Mouse (Mus musculus) fibroblast of lung, adult 2 months (primary cell): Measurements from ENCODE around the gene BC052040.
A peak's percentile ranks its signal among the peaks of the same experiment; 100 is the strongest.

Source experiments
- DNase-seq: peaks from one replicate; pipeline ENCODE4 v3.0.0-alpha.2; 2011; ENCODE audit warnings: low read depth

The BC052040 gene

DNA sequence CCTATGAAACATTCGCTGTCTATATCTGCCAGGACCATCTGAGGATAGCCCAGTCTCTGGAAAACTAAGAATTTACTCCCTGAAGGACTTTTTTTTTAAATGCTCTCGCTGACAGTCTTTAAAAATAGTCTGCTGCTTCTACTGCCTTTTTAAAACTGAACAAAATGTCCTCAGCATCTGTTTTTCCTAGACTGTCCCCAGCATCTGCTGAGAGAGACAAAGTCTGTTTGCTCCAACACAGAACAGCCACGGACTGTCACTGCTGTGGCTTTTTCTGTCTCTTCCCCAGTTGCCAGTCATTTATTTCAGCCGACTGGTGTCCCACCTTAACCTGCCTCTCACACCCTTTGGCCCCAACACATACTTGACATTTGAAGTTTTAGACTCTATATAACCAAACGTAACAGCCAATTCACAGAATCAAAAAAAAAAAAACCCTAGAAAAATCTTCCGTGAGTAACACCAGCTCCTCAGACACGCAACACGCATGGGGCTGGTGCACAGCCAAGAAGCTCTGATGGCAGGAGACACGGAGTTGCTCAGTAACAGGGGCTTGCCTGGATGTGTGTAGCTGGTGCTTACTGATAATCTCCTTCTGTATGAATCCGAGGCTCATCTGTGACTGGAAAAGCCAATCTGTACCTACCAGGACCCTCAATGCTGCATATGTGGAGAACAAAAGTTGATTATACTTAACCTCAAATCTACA, 188.2 kb downstream of the BC052040 start:
- no peak for DNase-seq

DNA sequence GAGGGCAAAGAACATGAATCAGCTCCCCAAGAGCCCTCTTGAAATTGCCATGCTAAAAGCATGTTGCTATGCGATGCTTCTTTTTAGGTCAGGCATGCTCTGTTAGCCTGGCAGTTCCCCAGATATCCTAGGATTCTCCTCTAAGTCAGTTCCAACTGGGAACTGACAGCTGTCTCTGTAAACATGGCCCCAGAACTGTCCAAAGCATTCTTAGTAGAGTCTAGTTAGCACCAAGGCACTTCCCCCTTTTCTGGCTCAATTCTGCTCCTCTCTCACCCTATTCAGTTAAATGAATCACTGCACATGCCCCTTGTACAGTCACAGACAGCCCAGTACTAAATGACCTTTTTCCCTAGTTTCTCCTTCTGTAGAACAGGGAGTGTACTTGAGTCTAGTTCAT, 191.2 kb downstream of the BC052040 start:
- DNase-seq, result no peak

- DNase-seq, result peak; percentile 61
These were observed 192.8 kb downstream of the BC052040 start for GRCm38 (mm10) chr2:115774153-115774908.

DNA sequence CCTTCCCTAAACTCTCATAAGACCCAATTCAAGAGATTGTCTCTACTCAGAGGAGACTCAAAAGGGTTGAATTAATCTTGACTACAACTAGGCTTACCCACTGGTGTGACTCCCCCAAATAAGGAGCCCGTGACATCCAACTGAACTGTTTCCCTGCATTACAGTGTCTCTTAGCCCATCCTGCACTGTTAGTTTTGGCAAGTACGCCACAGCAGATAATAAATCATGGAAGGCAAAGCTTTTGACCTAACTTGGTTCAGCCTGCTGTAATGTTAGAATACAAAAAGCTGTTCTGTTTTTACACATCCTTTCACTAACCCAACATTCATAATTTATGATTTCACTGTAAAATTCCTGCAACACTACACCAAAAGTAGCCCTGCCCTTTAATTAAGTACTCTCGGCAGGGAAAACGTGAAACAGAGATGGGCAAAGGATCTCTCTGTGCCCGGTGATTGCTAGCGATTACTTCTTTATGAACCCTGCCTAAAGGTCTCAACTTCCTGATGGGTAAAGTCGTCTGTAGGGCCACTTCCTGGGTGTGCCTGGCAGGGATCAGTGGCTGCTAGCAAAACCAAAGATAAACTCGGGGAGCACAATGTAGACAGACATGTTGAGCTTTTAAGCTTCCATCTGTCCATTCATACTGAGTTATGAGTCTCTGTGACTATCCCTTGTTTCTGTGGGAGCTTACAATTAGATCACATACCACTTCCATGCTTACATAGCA, 194.1 kb downstream of the BC052040 start:
- DNase-seq, result no peak

DNA sequence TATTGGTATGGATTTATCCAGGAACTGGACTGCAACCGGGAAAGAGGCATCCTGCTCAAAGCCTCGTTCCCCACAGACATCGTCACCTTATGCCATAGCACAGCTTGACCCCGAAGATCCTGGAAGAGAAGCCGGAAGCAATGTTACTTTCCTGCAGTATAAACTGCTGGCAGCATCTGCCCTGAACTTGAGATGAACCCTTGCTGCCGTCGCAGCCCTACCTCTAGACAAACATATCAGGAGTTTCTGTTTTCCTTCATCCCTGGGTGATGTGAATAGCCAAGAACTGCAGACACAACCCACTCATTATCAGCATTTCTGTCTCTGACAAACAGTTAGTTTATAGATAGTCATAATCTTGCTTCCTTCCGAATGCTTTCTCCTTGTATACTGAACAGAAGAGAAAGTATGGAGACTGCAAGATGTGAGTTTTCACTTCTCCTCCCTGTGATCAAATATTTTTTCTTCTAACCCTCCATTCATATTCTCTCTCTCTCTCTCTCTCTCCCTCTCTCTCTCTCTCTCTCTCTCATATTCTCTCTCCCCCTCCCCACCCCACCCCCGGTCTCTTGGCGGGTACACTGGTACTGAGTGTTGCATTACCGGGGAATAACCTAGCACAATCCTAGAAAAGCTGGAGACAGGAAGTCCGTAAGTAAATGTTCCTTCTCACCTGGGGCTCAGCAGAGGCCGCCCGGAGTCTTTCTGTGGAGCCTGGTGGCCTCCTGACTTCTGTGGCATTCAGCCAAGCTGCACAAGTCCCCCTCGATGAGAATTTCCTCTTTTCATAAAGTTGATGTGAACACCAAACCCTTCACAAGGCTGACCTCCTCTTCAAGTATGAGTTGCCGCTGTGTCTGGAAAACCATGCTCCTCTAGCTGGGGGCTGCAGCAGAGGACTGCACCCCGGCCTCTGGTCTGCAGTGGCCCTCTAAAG, 195.7 kb downstream of the BC052040 start:
- no peak for DNase-seq

DNA sequence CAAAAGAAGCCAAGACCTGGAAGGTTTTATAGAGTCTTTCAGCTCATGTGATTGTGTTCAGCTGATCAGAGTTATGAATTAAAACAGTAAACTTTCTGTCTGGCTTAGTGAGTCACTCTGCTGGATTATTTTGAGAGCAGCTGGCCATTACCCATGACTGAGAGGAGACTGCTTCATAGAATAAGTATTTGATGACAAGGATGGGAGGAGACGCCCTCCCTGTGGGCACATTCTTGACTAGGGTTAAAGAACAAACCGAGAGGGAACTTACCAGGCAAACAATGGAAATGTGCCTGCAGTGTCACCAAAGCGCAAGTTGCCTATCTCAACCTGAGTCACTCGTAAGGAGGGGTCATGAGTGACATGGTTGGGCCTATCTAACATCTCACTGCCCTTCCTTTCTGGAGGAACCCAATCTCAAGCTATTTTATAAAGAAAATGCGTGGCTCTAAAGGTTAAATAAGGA, 199.1 kb downstream of the BC052040 start:
- peak; percentile 88 for DNase-seq

- no peak for DNase-seq
These were observed 204.2 kb downstream of the BC052040 start for GRCm38 (mm10) chr2:115785687-115786086.

GRCm38 (mm10) chr2:115798839-115799238, 217.3 kb downstream of the BC052040 start:
- no peak for DNase-seq

GRCm38 (mm10) chr2:115808376-115808775, 226.9 kb downstream of the BC052040 start:
- DNase-seq, result no peak

DNA sequence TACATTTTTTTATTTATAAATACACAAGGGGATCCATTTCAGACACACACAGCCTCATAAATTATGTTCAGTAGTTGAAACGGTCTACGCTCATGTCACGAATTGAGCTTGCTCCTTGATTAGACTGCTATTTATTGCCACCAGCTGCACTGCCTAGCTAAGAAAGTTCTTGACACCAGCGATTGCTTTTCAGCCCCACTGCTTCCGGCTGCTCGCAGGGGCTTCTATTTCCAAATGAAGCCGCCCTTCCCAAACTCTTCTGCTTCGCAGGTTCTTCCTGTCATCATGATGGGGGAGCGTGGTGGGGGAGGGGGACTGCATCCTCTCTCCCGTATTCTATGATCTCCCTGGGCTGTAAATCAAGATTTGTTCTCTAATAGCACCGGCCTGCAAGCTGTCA, 231.8 kb downstream of the BC052040 start:
- no peak for DNase-seq

DNA sequence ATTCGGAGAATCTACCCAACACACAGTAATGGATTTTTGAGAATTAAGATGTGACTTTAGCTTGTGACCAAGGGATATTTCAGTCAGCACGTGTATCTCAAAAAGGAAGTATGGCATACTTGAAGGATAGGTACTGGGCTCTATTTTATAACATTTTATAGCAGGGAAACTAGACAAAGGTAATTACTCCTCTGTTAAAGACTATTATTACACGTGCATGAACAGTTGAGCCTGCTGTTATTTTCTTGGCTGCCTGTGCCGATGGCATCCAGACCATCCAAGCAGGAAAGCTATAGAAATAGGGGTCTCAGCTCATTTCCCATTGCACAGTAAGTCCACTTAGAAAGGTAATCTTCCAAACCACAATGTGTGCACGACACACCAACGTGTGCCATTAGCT, 232.2 kb downstream of the BC052040 start:
- DNase-seq, result no peak

GRCm38 (mm10) chr2:115817959-115818358, 236.4 kb downstream of the BC052040 start:
- no peak for DNase-seq

DNA sequence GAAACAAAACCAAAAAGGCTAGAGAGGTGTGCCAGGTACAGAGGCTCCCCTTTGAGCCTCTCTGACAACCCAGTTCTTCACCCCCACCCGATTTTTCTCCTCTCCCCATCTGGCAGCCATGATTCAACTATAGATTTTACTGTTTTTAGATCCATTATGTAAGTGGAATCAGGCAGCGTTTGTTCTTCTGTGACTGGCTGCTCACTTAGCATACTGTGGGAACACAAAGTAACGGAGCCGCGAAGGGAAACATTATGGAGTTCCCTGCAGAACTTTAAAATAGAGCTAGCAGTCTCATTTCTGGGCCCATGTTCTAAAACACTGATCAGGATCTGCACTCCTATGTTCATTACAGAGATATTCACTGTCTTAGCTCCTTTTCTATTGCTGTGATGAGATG, 240.8 kb downstream of the BC052040 start:
- no peak for DNase-seq
